Mouse (Mus musculus) brain, adult 10 weeks (tissue): ENCODE measurements around the gene Dkk1. TPM values are rescaled to one million over a fixed set of nuclear protein-coding genes. Genes with fewer than 3 reads are reported as not detected.

Experiments used
- polyA plus RNA-seq: library from polyadenylated mRNA; stranded (reverse); fragments of 350-450 nt; fragmentation: Illumina TruSeq; extraction: RNeasy Lipid Tissue Mini Kit (QIAGEN cat#74804); gene quantifications from one replicate; pipeline ENCODE4 v1.2.3, GENCODE M21; 2015; ENCODE audit warnings: low read depth, low replicate concordance

Dkk1 gene
- not detected for polyA plus RNA-seq

DNA sequence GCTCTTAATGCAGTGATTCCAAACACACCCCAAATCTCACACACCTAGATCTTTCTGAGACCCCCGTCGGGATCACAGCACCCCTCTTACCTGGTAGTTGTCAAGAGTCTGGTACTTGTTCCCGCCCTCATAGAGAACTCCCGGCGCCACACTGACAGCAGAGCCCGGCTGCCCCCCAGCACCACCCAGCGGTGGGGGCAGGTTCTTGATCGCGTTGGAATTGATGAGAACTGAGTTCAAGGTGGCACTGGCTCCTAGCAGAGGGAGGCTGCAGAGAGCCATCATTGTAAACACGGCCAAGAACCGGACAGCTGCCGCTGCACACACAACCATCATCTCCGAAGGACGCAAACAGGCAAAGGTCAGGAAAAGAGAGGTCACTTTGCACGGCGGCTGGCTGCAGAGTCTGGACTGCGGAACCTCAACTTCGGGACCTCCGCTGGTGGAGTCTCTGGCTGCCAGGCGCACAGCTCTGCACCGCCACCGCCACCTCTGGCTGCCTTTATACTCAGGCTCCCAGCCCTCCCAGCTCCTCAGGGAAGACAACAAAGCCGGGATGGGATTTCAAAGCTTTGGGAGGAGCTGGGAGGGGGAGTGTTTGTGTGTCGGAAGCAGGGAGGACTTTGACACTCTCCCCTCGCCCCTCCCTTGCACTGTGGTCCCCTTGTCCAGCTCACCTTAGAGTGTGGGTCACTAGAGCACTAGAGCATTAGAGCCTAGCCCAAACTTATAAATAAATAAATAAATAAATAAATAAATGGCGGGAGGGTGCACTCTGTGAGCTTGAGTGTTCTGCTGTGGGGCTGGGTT lies at the start of gene Dkk1:
Dkk1 (minus strand) TSS at position 622 of the 810 bp plus-strand sequence.

